In genomic region chr15:31087607-31088006, GRCm38 (mm10) we compare ENCODE assay signal across 24 mouse cellular contexts.
DNase-seq lines count a peak whose midpoint lies in the region; ATAC-seq and TF ChIP-seq lines count a peak whose summit lies in the region.
"Had no signal": no experiment of that assay in that cellular context is flagged by ENCODE, and none has a peak within 500 bp of the region (broad histone marks: within the 10 kb centered on the region; RNA-seq: fewer than 3 reads in every experiment).

No protein-coding gene starts in this region.

- H3K4me1 ChIP-seq in hindbrain, embryonic 13.5 days (replicated peaks) = peaks cover 6% of the 10 kb centered on the region; the same call in 1 of the 2 replicates
- no peaks in the 10 kb centered on the region for H3K4me1 ChIP-seq in hindbrain, embryonic 10.5 days (replicated peaks)
- H3K4me1 ChIP-seq in lung, embryonic 14.5 days (ENCODE audit: insufficient read depth) = no peaks in the 10 kb centered on the region
- H3K4me1 ChIP-seq in lung, adult 2 months (ENCODE audit: control insufficient read depth, insufficient read depth, low read length) = no peaks in the 10 kb centered on the region
- H3K4me1 ChIP-seq: heart, embryonic 13.5 days; kidney, embryonic 15.5 days; neural tube, embryonic 12.5 days had no signal

- no peaks in the 10 kb centered on the region for H3K9me3 ChIP-seq in hindbrain, embryonic 13.5 days
- H3K9me3 ChIP-seq in hindbrain, embryonic 10.5 days = no peaks in the 10 kb centered on the region
- no peaks in the 10 kb centered on the region for H3K9me3 ChIP-seq in lung, embryonic 14.5 days (ENCODE audit: low read depth, low read length)
- H3K9me3 ChIP-seq: kidney, embryonic 15.5 days; neural tube, embryonic 12.5 days had no signal

- no peak overlapping the region for H3K9ac ChIP-seq in hindbrain, embryonic 13.5 days
- H3K9ac ChIP-seq in lung, embryonic 14.5 days = no peak overlapping the region
- H3K9ac ChIP-seq: heart, embryonic 13.5 days; kidney, embryonic 15.5 days; neural tube, embryonic 12.5 days had no signal

- no peak for TF ChIP-seq POLR2A in lung, adult 2 months (IDR thresholded peaks at IDR 0.05; ENCODE audit: borderline replicate concordance, extremely low read depth, low read depth, low read length)
- TF ChIP-seq POLR2A in brain, embryonic 14.5 days (IDR thresholded peaks at IDR 0.05; ENCODE audit: borderline replicate concordance, extremely low read depth, insufficient read depth, insufficient read length, poor library complexity, severe bottlenecking) = no peak

- WGBS in hindbrain, embryonic 13.5 days = 85% methylated on average over 1 of the region's 1 CpGs
- WGBS in hindbrain, embryonic 10.5 days = 69% methylated on average over 1 of the region's 1 CpGs
- WGBS in lung, embryonic 14.5 days = 60% methylated on average over 1 of the region's 1 CpGs
- WGBS in lung, adult 2 months = 55% methylated on average over 1 of the region's 1 CpGs

- no peak overlapping the region for H3K4me2 ChIP-seq in hindbrain, embryonic 13.5 days
- H3K4me2 ChIP-seq in lung, embryonic 14.5 days = no peak overlapping the region
- H3K4me2 ChIP-seq: heart, embryonic 13.5 days; kidney, embryonic 15.5 days; midbrain, embryonic 11.5 days; neural tube, embryonic 12.5 days had no signal

- peak; percentile 77 to 81 for DNase-seq in cerebellum, postnatal 10 days
- DNase-seq in cerebellum, adult 9-10 months = no peak
- DNase-seq in hindbrain, embryonic 10.5 days (ENCODE audit: low spot score) = no peak
- peak; percentile 47 for DNase-seq in lung, embryonic 14.5 days
- no peak for DNase-seq in lung, adult 2 months
- DNase-seq in brain, embryonic 14.5 days (ENCODE audit: low read depth) = peak; percentile 83
- no peak for DNase-seq in gastrocnemius, adult 8-10 months (ENCODE audit: low spot score in 2 of 2)
- DNase-seq: adrenal gland, postnatal 14 days; cerebellum, adult 11 months; cerebellum, postnatal 36 days; gastrocnemius, postnatal 36 days; heart, adult 2 months; heart, postnatal 14 days; kidney, postnatal 4 days; lung, postnatal 10 days; retina, postnatal 1 day; thymus, postnatal 14 days had no signal

- no peak for TF ChIP-seq CTCF in lung, embryonic 14.5 days (IDR thresholded peaks at IDR 0.05; ENCODE audit: low read depth)
- TF ChIP-seq CTCF in lung, adult 2 months (IDR thresholded peaks at IDR 0.05; ENCODE audit: insufficient read depth, low read length) = no peak
- TF ChIP-seq CTCF in brain, embryonic 14.5 days (IDR thresholded peaks at IDR 0.05; ENCODE audit: borderline replicate concordance, extremely low read depth, insufficient read depth, insufficient read length) = no peak

- no peak overlapping the region for H3K27ac ChIP-seq in hindbrain, embryonic 13.5 days
- H3K27ac ChIP-seq in hindbrain, embryonic 10.5 days = no peak overlapping the region
- H3K27ac ChIP-seq in lung, embryonic 14.5 days (ENCODE audit: low read depth) = no peak overlapping the region
- H3K27ac ChIP-seq: heart, adult 2 months; heart, embryonic 13.5 days; kidney, embryonic 15.5 days; neural tube, embryonic 12.5 days had no signal

- no peaks in the 10 kb centered on the region for H3K36me3 ChIP-seq in hindbrain, embryonic 13.5 days
- no peaks in the 10 kb centered on the region for H3K36me3 ChIP-seq in hindbrain, embryonic 10.5 days
- H3K36me3 ChIP-seq in lung, embryonic 14.5 days (ENCODE audit: insufficient read depth) = no peaks in the 10 kb centered on the region
- H3K36me3 ChIP-seq: heart, embryonic 13.5 days; kidney, embryonic 15.5 days; neural tube, embryonic 12.5 days had no signal

- no peak overlapping the region for H3K4me3 ChIP-seq in hindbrain, embryonic 13.5 days
- no peak overlapping the region for H3K4me3 ChIP-seq in hindbrain, embryonic 10.5 days
- no peak overlapping the region for H3K4me3 ChIP-seq in lung, embryonic 14.5 days (ENCODE audit: low read depth, low read length)
- no peak overlapping the region for H3K4me3 ChIP-seq in lung, adult 2 months (replicated peaks; ENCODE audit: extremely low read depth, low read depth, low read length)
- H3K4me3 ChIP-seq: heart, adult 2 months; heart, embryonic 13.5 days; kidney, embryonic 15.5 days; neural tube, embryonic 12.5 days had no signal

- ATAC-seq in hindbrain, embryonic 13.5 days (ENCODE audit: low FRiP score) = 0 out of 2 replicates have a peak, but pooled peaks have one; percentile 43
- no peak for ATAC-seq in lung, embryonic 14.5 days (ENCODE audit: insufficient read depth)
- ATAC-seq: hindbrain, embryonic 16.5 days; intestine, postnatal 0 days had no signal

- no peaks in the 10 kb centered on the region for H3K27me3 ChIP-seq in hindbrain, embryonic 13.5 days
- no peaks in the 10 kb centered on the region for H3K27me3 ChIP-seq in hindbrain, embryonic 10.5 days (ENCODE audit: insufficient read depth, poor library complexity, severe bottlenecking)
- H3K27me3 ChIP-seq in lung, embryonic 14.5 days (ENCODE audit: insufficient read depth, low read length) = no peaks in the 10 kb centered on the region
- H3K27me3 ChIP-seq: heart, embryonic 13.5 days; kidney, embryonic 15.5 days; neural tube, embryonic 12.5 days had no signal

Comparison
In these comparisons a context has a peak if more than half of its experiments do, and no peak if none do; other contexts are left out.
1. DNase-seq: peak in cerebellum, postnatal 10 days (2 of 2), lung, embryonic 14.5 days (single experiment) and brain, embryonic 14.5 days (single experiment); none in cerebellum, adult 9-10 months (single experiment), hindbrain, embryonic 10.5 days (single experiment), lung, adult 2 months (single experiment) and gastrocnemius, adult 8-10 months (0 of 2).